Mouse (Mus musculus) hindbrain, embryonic 10.5 days (tissue): ENCODE measurements around the gene Gbp9. TPM values are rescaled to one million over a fixed set of nuclear protein-coding genes. Genes with fewer than 3 reads are reported as not detected.

Experiments
- polyA plus RNA-seq: library from polyadenylated mRNA; unstranded; fragments of >200 nt; fragmentation: Nextera tagmentation; extraction: Ambion mirVana; gene quantifications from 2 replicates; pipeline ENCODE4 v1.2.1, GENCODE M21; 2016

Gene Gbp9
- polyA plus RNA-seq, 1 experiment from 2014 or later = 0.78 TPM

Other genes with a start within 250 kb of the Gbp9 start
- gene Abcg3, start 156.8 kb downstream of the Gbp9 start, polyA plus RNA-seq = 0.22 and 0.37 TPM in 2 replicates
- 0.33 and 0.62 TPM in 2 replicates for gene Gbp8, start within 50 bp of the Gbp9 start, polyA plus RNA-seq
- gene Gbp4, start within 50 bp of the Gbp9 start, polyA plus RNA-seq = 0.24 and 0.31 TPM in 2 replicates
- gene Gbp10, start 100.0 kb upstream of the Gbp9 start, polyA plus RNA-seq = 0.16 TPM in 1 of 2 replicates, not detected in the other
- gene Gm43302, start 154.2 kb upstream of the Gbp9 start, polyA plus RNA-seq = not detected in 2 replicates
- gene Gbp6, start 154.2 kb upstream of the Gbp9 start, polyA plus RNA-seq = 0.16 and 0.24 TPM in 2 replicates